In the genomic region with DNA sequence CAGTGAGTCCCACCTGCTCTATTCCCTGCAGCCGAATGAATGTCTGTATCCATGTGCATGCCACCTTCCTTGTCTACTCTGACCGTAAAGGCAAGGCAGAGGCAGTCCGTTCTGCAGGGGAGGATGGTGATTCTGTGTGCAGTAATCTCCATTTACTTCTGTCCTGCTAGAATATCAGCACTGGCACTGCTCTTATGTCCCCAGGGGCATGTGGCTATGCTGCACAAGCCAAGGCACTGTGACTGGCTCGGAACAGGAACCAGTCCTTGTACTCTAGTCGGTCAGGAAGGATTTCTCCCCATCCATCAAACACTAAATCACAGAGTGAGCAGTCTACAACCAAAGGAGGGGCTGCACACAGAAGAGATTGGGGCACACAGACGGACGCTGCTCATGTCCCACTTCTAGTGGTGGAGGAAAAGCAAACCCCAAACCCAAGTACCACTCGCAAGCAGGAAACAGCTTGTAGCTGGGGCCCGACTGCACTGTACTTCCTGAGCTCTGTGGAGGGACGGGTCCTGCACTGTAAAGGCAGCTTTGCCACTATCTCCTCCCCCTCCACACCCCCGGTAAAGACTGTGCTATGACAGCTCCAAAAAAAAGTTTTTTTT, we compare ENCODE assay signal across 8 mouse cellular contexts. TPM values are rescaled to one million over a fixed set of nuclear protein-coding genes. Genes with fewer than 3 reads are reported as not detected.
DNase-seq lines count a peak whose midpoint lies in the region; ATAC-seq lines count a peak whose summit lies in the region.

No protein-coding gene starts in this region.

- peak; percentile 53 for DNase-seq in gastrocnemius, postnatal 25 days
- DNase-seq in gastrocnemius, postnatal 10 days = no peak
- peak; percentile 52 for DNase-seq in spleen, postnatal 36 days (ENCODE audit: low spot score in 2 of 2)
- no peak for DNase-seq in spleen, adult 12 weeks (ENCODE audit: low spot score)
- no peak for DNase-seq in left cerebral cortex, postnatal 14 days (ENCODE audit: low spot score in 2 of 2)
- DNase-seq in embryo, embryonic 11 days = no peak
- DNase-seq in ovary, postnatal 36 days (ENCODE audit: low spot score) = no peak

- ATAC-seq in megakaryocyte, adult 5-6 weeks (ENCODE audit: poor library complexity, severe bottlenecking) = 0 out of 2 replicates have a peak, but pooled peaks have one; percentile 21

- intact Hi-C loops in left cerebral cortex, postnatal 14 days (cut with DNase I) = no loop called here

RNA-seq across cellular contexts. Expression of a gene that starts 3.7 kb away (rescaled TPM):
- total RNA-seq in gastrocnemius, postnatal 25 days (2021) = 10 to 100 TPM; 61.8 to 62.6 TPM
- 10 to 100 TPM; 68.3 to 81.6 TPM for total RNA-seq in gastrocnemius, postnatal 10 days (2021)
- total RNA-seq in megakaryocyte, adult 5-6 weeks (2015) = 304 and 326 TPM in 2 replicates
- 669 and 674 TPM in 2 replicates for total RNA-seq in megakaryocyte, adult 5-6 weeks (2017)
- 100 to 1,000 TPM in 1 of 2 experiments, 10 to 100 TPM in 1; 97.2 to 108 TPM for total RNA-seq in left cerebral cortex, postnatal 14 days (2021)

RNA-seq across cellular contexts. Expression of a gene that starts 46.3 kb away (rescaled TPM):
- under 1 TPM; 0.21 to 0.36 TPM for total RNA-seq in gastrocnemius, postnatal 25 days (2021)
- 1 to 10 TPM in 1 of 2 experiments, under 1 TPM in 1; 0.45 to 1.2 TPM for total RNA-seq in gastrocnemius, postnatal 10 days (2021)
- total RNA-seq in megakaryocyte, adult 5-6 weeks (2015) = 161 and 168 TPM in 2 replicates
- total RNA-seq in megakaryocyte, adult 5-6 weeks (2017) = 230 and 238 TPM in 2 replicates
- total RNA-seq in left cerebral cortex, postnatal 14 days (2021) = 1 to 10 TPM; 1.5 to 1.8 TPM

Comparison
In these comparisons a context has a peak if more than half of its experiments do, and no peak if none do; other contexts are left out.
1. DNase-seq: peak in gastrocnemius, postnatal 25 days (single experiment) and spleen, postnatal 36 days (2 of 2); none in gastrocnemius, postnatal 10 days (single experiment), spleen, adult 12 weeks (single experiment), left cerebral cortex, postnatal 14 days (0 of 2), embryo, embryonic 11 days (single experiment) and ovary, postnatal 36 days (single experiment).
2. RNA of a gene that starts 46.3 kb away (total RNA-seq): 161 to 238 TPM in megakaryocyte, adult 5-6 weeks; 1.5 to 1.8 TPM in left cerebral cortex, postnatal 14 days, 0.45 to 1.2 TPM in gastrocnemius, postnatal 10 days and 0.21 to 0.36 TPM in gastrocnemius, postnatal 25 days; every median in the first group is over 10 times any median in the second.